Mouse (Mus musculus): ENCODE measurements around the gene Kcnq1.

- TF ChIP-seq CTCF (IDR thresholded peaks at IDR 0.05; ENCODE audit: insufficient read depth, low read length), result no peak
- TF ChIP-seq POLR2A (IDR thresholded peaks at IDR 0.05; ENCODE audit: borderline replicate concordance, extremely low read depth, low read depth, low read length), result no peak
Measured at GRCm38 (mm10) chr7:143360776-143361175, 254.6 kb downstream of the Kcnq1 start.
